Mouse (Mus musculus): ENCODE results near the gene Sohlh2.

- no peak for TF ChIP-seq POLR2A (IDR thresholded peaks at IDR 0.05; ENCODE audit: low read depth, low read length)
- TF ChIP-seq CTCF (IDR thresholded peaks at IDR 0.05; ENCODE audit: borderline replicate concordance, insufficient read depth, low read length) = no peak
Observed at GRCm38 (mm10) chr3:55206413-55206812, 24.6 kb downstream of the Sohlh2 start.

Measured in embryonic fibroblast, embryonic 13.5 days (primary cell).